Mouse (Mus musculus): ENCODE data around the gene Fndc1.

DNA sequence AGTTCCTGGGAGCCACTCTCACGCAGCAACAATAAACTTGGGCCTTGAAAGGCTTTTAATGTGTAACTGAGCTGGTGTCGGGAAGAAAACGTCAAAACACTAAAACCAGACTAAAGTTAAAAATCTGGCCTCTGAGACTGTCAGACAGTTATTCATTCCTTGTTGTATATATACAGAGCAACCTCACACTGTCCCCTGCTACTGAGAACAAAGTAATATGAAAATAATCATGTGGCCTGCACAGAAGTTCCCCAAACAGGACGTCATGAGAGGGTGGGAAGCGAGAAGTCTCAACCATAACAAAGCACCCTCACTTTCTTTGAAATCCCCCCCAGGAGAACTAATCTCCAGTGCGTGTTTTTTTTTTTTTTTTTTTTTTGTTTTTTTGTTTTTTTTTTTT, 109.2 kb downstream of the Fndc1 start:
- TF ChIP-seq CTCF (IDR thresholded peaks at IDR 0.05; ENCODE audit: borderline replicate concordance, control insufficient read depth, extremely low read depth, insufficient read depth, low read length, poor library complexity) (no peak), POLR2A (IDR thresholded peaks at IDR 0.05; ENCODE audit: control insufficient read depth, extremely low read depth, insufficient read depth, low read length, poor library complexity) (no peak)
